Mouse (Mus musculus) midbrain, embryonic 14.5 days (tissue): ENCODE results near the gene Mybpc3. TPM values are rescaled to one million over a fixed set of nuclear protein-coding genes. Genes with fewer than 3 reads are reported as not detected.

Experiments
- ATAC-seq: fragments of 200-750 bp; cut with Nextera tagmentation; 2 replicates; pipeline ENCODE4 v1.8.0; 2017; ENCODE audit warnings: moderate number of reproducible peaks, moderate library complexity; ENCODE audit not compliant: low FRiP score, low TSS enrichment
- DNase-seq: peaks from one replicate; pipeline ENCODE4 v3.0.0-alpha.2; 2015
- H3K27ac ChIP-seq: fragments of 300-500 bp; sonication (generic); replicated peaks from 2 replicates; pipeline ENCODE4 v1.5.1; 2014; ENCODE audit warnings: mild to moderate bottlenecking, low read depth, low read length, moderate library complexity
- H3K27me3 ChIP-seq: fragments of 300-500 bp; sonication (generic); 2 replicates; pipeline ENCODE4 v1.6.1; 2014; ENCODE audit warnings: low read length, control low read depth, mixed read lengths; ENCODE audit not compliant: control insufficient read depth, insufficient read depth
- H3K36me3 ChIP-seq: fragments of 300-500 bp; sonication (generic); 2 replicates; pipeline ENCODE4 v1.6.1; 2014; ENCODE audit warnings: low read length, control low read depth; ENCODE audit not compliant: control insufficient read depth, insufficient read depth
- H3K4me1 ChIP-seq: fragments of 300-500 bp; sonication (generic); 2 replicates; pipeline ENCODE4 v1.6.1; 2014; ENCODE audit warnings: mild to moderate bottlenecking, antibody characterized with exemption, low read length, control low read depth; ENCODE audit not compliant: control insufficient read depth, insufficient read depth
- H3K4me2 ChIP-seq: fragments of 300-500 bp; sonication (generic); 2 replicates; pipeline ENCODE4 v1.6.1; 2014; ENCODE audit warnings: mild to moderate bottlenecking, low read length, moderate library complexity
- H3K4me3 ChIP-seq: fragments of 300-500 bp; sonication (generic); replicated peaks from 2 replicates; pipeline ENCODE4 v1.5.1; 2014; ENCODE audit warnings: low read depth, low read length
- H3K9ac ChIP-seq: fragments of 300-500 bp; sonication (generic); replicated peaks from 2 replicates; pipeline ENCODE4 v1.6.1; 2014; ENCODE audit warnings: mild to moderate bottlenecking, low read length, moderate library complexity
- H3K9me3 ChIP-seq: fragments of 300-500 bp; sonication (generic); 2 replicates; pipeline ENCODE4 v1.6.1; 2016; ENCODE audit warnings: low read length, control low read depth, mixed read lengths; ENCODE audit not compliant: control insufficient read depth
- WGBS: fragments of 180-500 bp; shearing (Covaris S2); extraction: QIAGEN DNeasy Blood & Tissue Kit; methylation state at CpG from one replicate; pipeline ENCODE4 v1.1.7; 2014; 5-methylcytosine and 5-hydroxymethylcytosine counted together
- polyA plus RNA-seq: library from polyadenylated mRNA; unstranded; fragments of >200 nt; fragmentation: Nextera tagmentation; extraction: Ambion mirVana; gene quantifications from 2 replicates; pipeline ENCODE4 v1.2.1, GENCODE M21; 2014

Mybpc3 gene
- polyA plus RNA-seq, 1 experiment from 2014 or later, result not detected

GRCm38 (mm10) chr2:91078314-91079025 is 39.5 kb upstream of the Mybpc3 start:
- peak overlapping the region; percentile 33; the same call in 1 of the 2 replicates for H3K27ac ChIP-seq

GRCm38 (mm10) chr2:91079026-91079384 is 38.9 kb upstream of the Mybpc3 start:
- Histone ChIP-seq H3K4me1 (no peaks in the 10 kb centered on the region), H3K27ac (peak overlapping the region; percentile 33; the same call in 1 of the 2 replicates), H3K36me3 (no peaks in the 10 kb centered on the region), H3K9ac (peak overlapping the region; percentile 71), H3K4me2 (peak overlapping the region; percentile 88), H3K27me3 (no peaks in the 10 kb centered on the region), H3K9me3 (no peaks in the 10 kb centered on the region), H3K4me3 (peak overlapping the region; percentile 44)
- WGBS, result 30% methylated on average over 5 of the region's 5 CpGs
- peak; percentile 42 for DNase-seq
- ATAC-seq, result no peak

More at GRCm38 (mm10) chr2:91078314-91079025, 39.5 kb upstream of the Mybpc3 start:
- H3K9ac ChIP-seq, result peak overlapping the region; percentile 71
- H3K4me1 ChIP-seq, result no peaks in the 10 kb centered on the region
- peak; percentile 72; the same call in 1 of the 2 replicates for ATAC-seq
- no peaks in the 10 kb centered on the region for H3K36me3 ChIP-seq
- no peaks in the 10 kb centered on the region for H3K9me3 ChIP-seq
- WGBS, result under 1% methylated on average over 33 of the region's 36 CpGs
- peak; percentile 64 for DNase-seq
- H3K4me3 ChIP-seq, result peak overlapping the region; percentile 44
- peak overlapping the region; percentile 88 for H3K4me2 ChIP-seq
- no peaks in the 10 kb centered on the region for H3K27me3 ChIP-seq

- Histone ChIP-seq H3K4me2 (no peak overlapping the region), H3K4me3 (no peak overlapping the region), H3K27ac (no peak overlapping the region), H3K9me3 (no peaks in the 10 kb centered on the region), H3K36me3 (no peaks in the 10 kb centered on the region), H3K9ac (no peak overlapping the region), H3K27me3 (no peaks in the 10 kb centered on the region), H3K4me1 (no peaks in the 10 kb centered on the region)
- DNase-seq (no peak), ATAC-seq (no peak)
- WGBS, result 83% methylated on average over 8 of the region's 8 CpGs
Measured at GRCm38 (mm10) chr2:91080784-91081513, 37.0 kb upstream of the Mybpc3 start.

- Histone ChIP-seq H3K9me3 (no peaks in the 10 kb centered on the region), H3K27ac (no peak within 1 kb of the TSS), H3K4me3 (no peak within 1 kb of the TSS), H3K27me3 (no peaks in the 10 kb centered on the region), H3K4me1 (no peaks in the 10 kb centered on the region), H3K36me3 (no peaks in the 10 kb centered on the region), H3K9ac (no peak within 1 kb of the TSS), H3K4me2 (no peak within 1 kb of the TSS)
- no peak for DNase-seq
- 84% methylated on average over 13 of the region's 13 CpGs for WGBS
- no peak for ATAC-seq
Measured at GRCm38 (mm10) chr2:91081775-91082695, 35.9 kb upstream of the Mybpc3 start, which contains the start of gene Spi1. TSS of gene Spi1 (plus strand) at chr2:91082390.

- Histone ChIP-seq H3K4me3 (no peak overlapping the region), H3K4me1 (no peaks in the 10 kb centered on the region), H3K9ac (no peak overlapping the region), H3K9me3 (no peaks in the 10 kb centered on the region), H3K27ac (no peak overlapping the region), H3K27me3 (no peaks in the 10 kb centered on the region), H3K36me3 (no peaks in the 10 kb centered on the region), H3K4me2 (no peak overlapping the region)
- ATAC-seq (no peak), DNase-seq (no peak)
- WGBS, result 76% methylated on average over 11 of the region's 11 CpGs
Measured at GRCm38 (mm10) chr2:91082844-91083243, 35.1 kb upstream of the Mybpc3 start.

- H3K27ac ChIP-seq, result no peak overlapping the region
- no peaks in the 10 kb centered on the region for H3K9me3 ChIP-seq
- no peak overlapping the region for H3K4me2 ChIP-seq
- ATAC-seq (no peak), DNase-seq (no peak)
- whole genome bisulfite sequencing, result 29% methylated on average over 1 of the region's 1 CpGs
- no peaks in the 10 kb centered on the region for H3K27me3 ChIP-seq
- H3K4me1 ChIP-seq, result no peaks in the 10 kb centered on the region
- no peak overlapping the region for H3K9ac ChIP-seq
- no peak overlapping the region for H3K4me3 ChIP-seq
- H3K36me3 ChIP-seq, result no peaks in the 10 kb centered on the region
Measured at GRCm38 (mm10) chr2:91083366-91083940, 34.5 kb upstream of the Mybpc3 start.

- H3K27me3 ChIP-seq, result no peaks in the 10 kb centered on the region
- no peak overlapping the region for H3K4me2 ChIP-seq
- no peaks in the 10 kb centered on the region for H3K9me3 ChIP-seq
- H3K27ac ChIP-seq, result no peak overlapping the region
- DNase-seq, result no peak
- 85% methylated on average over 15 of the region's 15 CpGs for WGBS
- no peak for ATAC-seq
- H3K4me1 ChIP-seq, result no peaks in the 10 kb centered on the region
- no peak overlapping the region for H3K4me3 ChIP-seq
- no peaks in the 10 kb centered on the region for H3K36me3 ChIP-seq
- no peak overlapping the region for H3K9ac ChIP-seq
Measured at GRCm38 (mm10) chr2:91084179-91084820, 33.6 kb upstream of the Mybpc3 start.
